Mouse (Mus musculus) lung, adult 2 months (tissue): Measurements from ENCODE around the gene Gm11639. TPM values are rescaled to one million over a fixed set of nuclear protein-coding genes. Genes with fewer than 3 reads are reported as not detected.
"Not testable (repeated sequence)": the region's sequence is repeated elsewhere in the genome, so short reads cannot be mapped to it uniquely, and the experiment has no call there.

ENCODE experiments used
- DNase-seq: peaks from one replicate; pipeline ENCODE4 v3.0.0; 2022
- H3K4me1 ChIP-seq: fragments of 200-500 bp; 2 replicates; pipeline ENCODE4 v1.6.1; 2011; ENCODE audit warnings: low read length; ENCODE audit not compliant: control insufficient read depth, insufficient read depth
- H3K4me3 ChIP-seq: fragments of 200-500 bp; replicated peaks from 2 replicates; pipeline ENCODE3; 2011; ENCODE audit warnings: low read depth, mild to moderate bottlenecking, control low read depth, low read length; ENCODE audit errors: extremely low read depth
- CTCF ChIP-seq: fragments of 200-500 bp; IDR thresholded peaks from 2 replicates; pipeline ENCODE4 v1.5.1; 2011; ENCODE audit warnings: mild to moderate bottlenecking, low read length, control low read depth; ENCODE audit not compliant: insufficient read depth
- POLR2A ChIP-seq: fragments of 200-500 bp; IDR thresholded peaks from 2 replicates; pipeline ENCODE4 v1.6.1; 2011; ENCODE audit warnings: low read depth, mild to moderate bottlenecking, control low read depth, low read length, borderline replicate concordance; ENCODE audit errors: extremely low read depth
- WGBS: fragments of 180-500 bp; shearing (Covaris S2); methylation state at CpG from one replicate; pipeline ENCODE4 v1.1.7; 2018; 5-methylcytosine and 5-hydroxymethylcytosine counted together
- polyA plus RNA-seq: library from polyadenylated mRNA; depleted of rRNA; stranded (reverse); fragments of >200 nt; gene quantifications from 2 replicates; pipeline ENCODE4 v1.2.3, GENCODE M21; 2012

The Gm11639 gene
- polyA plus RNA-seq, 1 experiment: not detected

GRCm38 (mm10) chr11:105031103-105031502 is 345.6 kb downstream of the Gm11639 start:
- no peak for DNase-seq
- no peaks in the 10 kb centered on the region for H3K4me1 ChIP-seq
- WGBS: 46% methylated on average over 2 of the region's 2 CpGs
- no peak overlapping the region for H3K4me3 ChIP-seq
- no peak for TF ChIP-seq POLR2A

- no peak for DNase-seq
- H3K4me3 ChIP-seq: no peak overlapping the region
- 85% methylated on average over 1 of the region's 1 CpGs for WGBS
- H3K4me1 ChIP-seq: no peaks in the 10 kb centered on the region
- TF ChIP-seq POLR2A: no peak
- no peak for TF ChIP-seq CTCF
These were observed 349.6 kb downstream of the Gm11639 start for GRCm38 (mm10) chr11:105035081-105035480.

GRCm38 (mm10) chr11:105063292-105063691 is 377.8 kb downstream of the Gm11639 start, which contains the start of gene Efcab3:
TSS of gene Efcab3 (plus strand) at chr11:105063592.
- TF ChIP-seq CTCF (no peak), POLR2A (no peak)
- no peak for DNase-seq
- 85% methylated on average over 5 of the region's 5 CpGs for WGBS
- no peak within 1 kb of the TSS for H3K4me3 ChIP-seq
- H3K4me1 ChIP-seq: no peaks in the 10 kb centered on the region

GRCm38 (mm10) chr11:105112448-105112847 is 426.9 kb downstream of the Gm11639 start:
- DNase-seq, H3K4me1 ChIP-seq, H3K4me3 ChIP-seq: not testable (repeated sequence)
- 78% methylated on average over 21 of the region's 22 CpGs for whole genome bisulfite sequencing

GRCm38 (mm10) chr11:105117814-105118213 is 432.3 kb downstream of the Gm11639 start:
- TF ChIP-seq POLR2A (no peak), CTCF (no peak)
- Histone ChIP-seq H3K4me3 (no peak overlapping the region), H3K4me1 (no peaks in the 10 kb centered on the region)
- 81% methylated on average over 7 of the region's 7 CpGs for WGBS
- no peak for DNase-seq

- H3K4me1 ChIP-seq: no peaks in the 10 kb centered on the region
- TF ChIP-seq CTCF: no peak
- no peak for TF ChIP-seq POLR2A
- 29% methylated on average over 4 of the region's 4 CpGs for WGBS
- no peak overlapping the region for H3K4me3 ChIP-seq
- DNase-seq: no peak
These were observed 435.1 kb downstream of the Gm11639 start for GRCm38 (mm10) chr11:105120551-105121061.

- 68% methylated on average over 5 of the region's 5 CpGs for WGBS
- H3K4me3 ChIP-seq, DNase-seq, H3K4me1 ChIP-seq: not testable (repeated sequence)
These were observed 436.3 kb downstream of the Gm11639 start for GRCm38 (mm10) chr11:105121792-105122191.

- peaks cover 3% of the 10 kb centered on the region; the same call in 1 of the 2 replicates for H3K4me1 ChIP-seq
- no peak overlapping the region for H3K4me3 ChIP-seq
- peak; percentile 29 for DNase-seq
- WGBS: 6% methylated on average over 9 of the region's 9 CpGs
- TF ChIP-seq CTCF: no peak
- TF ChIP-seq POLR2A: no peak
These were observed 438.5 kb downstream of the Gm11639 start for GRCm38 (mm10) chr11:105123986-105124385.

- TF ChIP-seq POLR2A (peak; percentile 85; the same call in 1 of the 2 replicates), CTCF (peak; percentile 79)
- H3K4me1 ChIP-seq: peaks cover 3% of the 10 kb centered on the region; the same call in 1 of the 2 replicates
- H3K4me3 ChIP-seq: peak within 1 kb of the TSS; percentile 93
- peak; percentile 71 for DNase-seq
- WGBS: 2% methylated on average over 29 of the region's 38 CpGs
These were observed 440.4 kb downstream of the Gm11639 start, which contains the start of gene Mettl2 for GRCm38 (mm10) chr11:105125735-105126519. TSS of gene Mettl2 (plus strand) at chr11:105126425.

GRCm38 (mm10) chr11:105126520-105127029 is 441.1 kb downstream of the Gm11639 start:
- TF ChIP-seq POLR2A: no peak
- no peak for DNase-seq
- WGBS: 1% methylated on average over 49 of the region's 49 CpGs
- peak overlapping the region; percentile 93 for H3K4me3 ChIP-seq
- peaks cover 3% of the 10 kb centered on the region; the same call in 1 of the 2 replicates for H3K4me1 ChIP-seq
